In the genomic region with DNA sequence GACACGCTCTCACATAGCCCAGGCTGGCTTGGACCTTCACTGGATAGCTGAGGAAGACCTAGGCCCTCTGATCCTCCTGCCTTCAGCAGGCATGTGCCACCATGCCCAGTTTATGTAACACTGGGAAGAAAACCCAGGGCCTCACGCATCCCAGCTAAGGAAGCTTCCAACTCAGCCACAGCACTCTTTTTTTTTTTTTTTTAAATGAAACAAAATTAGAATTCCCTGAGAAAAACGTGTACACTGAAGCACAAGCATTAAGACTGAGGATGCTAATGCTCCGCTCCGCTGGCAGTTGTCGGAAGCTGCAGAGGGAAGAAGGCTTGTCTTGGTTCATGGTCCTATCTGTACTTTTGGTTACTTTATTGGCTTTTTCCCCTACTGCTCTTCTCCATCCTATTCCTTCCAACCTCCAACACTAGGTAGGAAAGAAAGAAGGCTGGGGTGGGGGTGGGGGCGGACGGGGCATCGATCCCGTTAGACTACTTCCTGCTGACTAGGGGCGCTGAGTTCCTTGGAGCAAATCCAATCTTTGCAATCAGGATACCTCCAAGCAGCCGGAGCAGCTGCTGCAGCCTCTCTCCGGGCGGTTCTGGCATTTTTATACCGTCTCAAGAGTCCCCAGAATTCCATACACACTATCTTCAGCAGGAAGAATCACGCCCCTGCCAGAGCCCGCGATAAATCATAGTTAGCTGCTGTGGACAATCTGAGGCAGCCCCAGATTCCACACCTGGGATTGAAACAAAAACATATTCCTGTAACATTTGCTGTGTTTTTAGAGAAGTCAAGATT, we compare ENCODE assay signal across 8 mouse cellular contexts. TPM values are rescaled to one million over a fixed set of nuclear protein-coding genes. Genes with fewer than 3 reads are reported as not detected.
A peak's percentile ranks its signal among the peaks of the same experiment; 100 is the strongest.
DNase-seq lines count a peak whose midpoint lies in the region; ATAC-seq and TF ChIP-seq lines count a peak whose summit lies in the region.

No protein-coding gene starts in this region.

- H3K9me3 ChIP-seq in limb, embryonic 15.5 days: no peaks in the 10 kb centered on the region

- no peaks in the 10 kb centered on the region for H3K27me3 ChIP-seq in thymus, adult 2 months (ENCODE audit: control insufficient read depth, insufficient read depth, low read length)
- H3K27me3 ChIP-seq in limb, embryonic 15.5 days: no peaks in the 10 kb centered on the region

- peak overlapping the region; percentile 54 for H3K4me3 ChIP-seq in thymus, adult 2 months (ENCODE audit: control insufficient read depth, insufficient read depth, low read length)
- peak overlapping the region; percentile 36 for H3K4me3 ChIP-seq in limb, embryonic 15.5 days

- peak overlapping the region; percentile 49 for H3K4me2 ChIP-seq in limb, embryonic 15.5 days

- no peak for TF ChIP-seq CTCF in thymus, adult 2 months (IDR thresholded peaks at IDR 0.05; ENCODE audit: borderline replicate concordance, control insufficient read depth, extremely low read depth, insufficient read depth, low read length, poor library complexity)

- no peak for ATAC-seq in limb, embryonic 15.5 days (ENCODE audit: insufficient number of reproducible peaks, low FRiP score, low TSS enrichment, low read depth)

- DNase-seq in embryo, embryonic 11 days: peak; percentile 40
- no peak for DNase-seq in embryo, embryonic 10 days (ENCODE audit: low spot score)
- DNase-seq in thymus, adult 2 months: no peak
- DNase-seq in thymus, postnatal 10 days (ENCODE audit: low spot score in 2 of 2): no peak
- DNase-seq in telencephalon, adult 2 months (ENCODE audit: low read depth, low spot score): peak; percentile 55
- DNase-seq in adrenal gland, adult 8-10 months: no peak
- DNase-seq in cerebellum, postnatal 36 days: no peak

- 0 out of 2 replicates have a peak overlapping the region, but pooled peaks have one; percentile 11 for H3K27ac ChIP-seq in thymus, adult 2 months (ENCODE audit: control insufficient read depth, insufficient read depth, low read length)
- peak overlapping the region; percentile 89 for H3K27ac ChIP-seq in limb, embryonic 15.5 days

- 67% methylated on average over 18 of the region's 18 CpGs for WGBS in thymus, adult 2 months
- 21% methylated on average over 18 of the region's 18 CpGs for WGBS in limb, embryonic 15.5 days

- peak overlapping the region; percentile 31 for H3K9ac ChIP-seq in limb, embryonic 15.5 days

- H3K4me1 ChIP-seq in thymus, adult 2 months (replicated peaks; ENCODE audit: control insufficient read depth, insufficient read depth, low read length): peaks cover 4% of the 10 kb centered on the region; the same call in 1 of the 2 replicates
- peaks cover 31% of the 10 kb centered on the region for H3K4me1 ChIP-seq in limb, embryonic 15.5 days

- H3K36me3 ChIP-seq in thymus, adult 2 months (ENCODE audit: control insufficient read depth, insufficient read depth, low read length): no peaks in the 10 kb centered on the region
- no peaks in the 10 kb centered on the region for H3K36me3 ChIP-seq in limb, embryonic 15.5 days

- TF ChIP-seq POLR2A in thymus, adult 2 months (IDR thresholded peaks at IDR 0.05; ENCODE audit: control insufficient read depth, extremely low read depth, insufficient read depth, low read length, poor library complexity): no peak

RNA-seq across cellular contexts. Expression of gene Sept9, which starts 25.2 kb away (rescaled TPM):
- 113 and 139 TPM in 2 replicates for polyA plus RNA-seq in thymus, adult 2 months (2012; rRNA removed)
- 135 and 139 TPM in 2 replicates for polyA plus RNA-seq in limb, embryonic 15.5 days (2015; fragmentation: Nextera tagmentation; extraction: Ambion mirVana)
- 100 to 1,000 TPM; 114 to 136 (median 132) TPM for total RNA-seq in adrenal gland, adult 8-10 months (2022)

RNA-seq across cellular contexts. Expression of gene Sec14l1, which starts 59.3 kb away (rescaled TPM):
- 75.6 and 84.8 TPM in 2 replicates for polyA plus RNA-seq in thymus, adult 2 months (2012; rRNA removed)
- 59.2 and 69.7 TPM in 2 replicates for polyA plus RNA-seq in limb, embryonic 15.5 days (2015; fragmentation: Nextera tagmentation; extraction: Ambion mirVana)
- 100 to 1,000 TPM; 138 to 170 (median 166) TPM for total RNA-seq in adrenal gland, adult 8-10 months (2022)

Comparison
In these comparisons a context has a peak if more than half of its experiments do, and no peak if none do; other contexts are left out.
1. DNase-seq: peak in embryo, embryonic 11 days (single experiment) and telencephalon, adult 2 months (single experiment); none in embryo, embryonic 10 days (single experiment), thymus, adult 2 months (single experiment), thymus, postnatal 10 days (0 of 2), adrenal gland, adult 8-10 months (single experiment) and cerebellum, postnatal 36 days (0 of 2).